Mouse (Mus musculus) fibroblast of lung, adult 2 months (primary cell): Measurements from ENCODE around the gene Dlgap5.

Experiments used
- DNase-seq: peaks from one replicate; pipeline ENCODE4 v3.0.0-alpha.2; 2011; ENCODE audit warnings: low read depth

Gene Dlgap5

GRCm38 (mm10) chr14:47352272-47352671 is 65.9 kb downstream of the Dlgap5 start:
- no peak for DNase-seq

- no peak for DNase-seq
These were observed 67.2 kb downstream of the Dlgap5 start for GRCm38 (mm10) chr14:47350974-47351373.

DNA sequence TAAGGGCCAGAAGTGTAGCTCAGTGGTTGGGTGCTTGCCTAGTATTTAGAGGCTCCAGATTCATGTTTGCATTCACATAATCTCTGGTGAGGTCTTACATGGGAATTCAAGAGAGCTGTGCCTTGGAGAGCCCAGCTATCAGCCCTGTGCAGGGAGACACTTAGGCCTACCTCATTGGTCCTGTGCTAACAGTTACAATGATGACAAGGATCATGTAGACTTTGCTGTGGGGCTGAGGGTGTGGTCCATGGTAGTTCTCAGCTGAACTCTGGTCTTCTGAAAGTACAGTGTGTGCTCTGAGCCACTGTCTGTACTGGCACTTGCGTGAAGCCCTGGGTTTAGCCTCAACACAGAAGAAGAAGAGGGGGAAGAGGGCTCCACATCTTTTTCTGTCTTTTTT is 71.5 kb downstream of the Dlgap5 start:
- DNase-seq: no peak

GRCm38 (mm10) chr14:47341811-47342291 is 76.4 kb downstream of the Dlgap5 start:
- peak; percentile 64 for DNase-seq

GRCm38 (mm10) chr14:47340231-47340925 is 77.8 kb downstream of the Dlgap5 start:
- no peak for DNase-seq
